ENCODE assay signal across 8 mouse cellular contexts in the genomic region with DNA sequence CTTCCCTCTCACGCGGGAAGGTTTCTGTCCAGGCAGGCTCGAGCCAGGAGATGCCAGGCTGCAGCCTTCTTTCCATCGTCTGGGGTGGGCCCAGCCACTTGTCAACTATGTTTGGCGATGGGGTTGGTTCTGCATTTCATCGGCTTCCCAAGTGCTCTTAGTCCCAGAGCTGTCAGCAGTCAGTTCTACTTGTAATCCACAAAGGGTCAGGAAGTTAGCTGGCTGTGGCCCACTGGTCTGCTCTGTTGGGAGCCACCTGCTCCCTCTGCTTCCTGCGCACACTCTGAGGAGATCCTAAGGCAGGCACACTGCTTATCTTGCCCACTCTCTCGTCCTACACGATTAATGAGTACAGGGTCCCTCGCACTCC. TPM values are rescaled to one million over a fixed set of nuclear protein-coding genes. Genes with fewer than 3 reads are reported as not detected.
A peak's percentile ranks its signal among the peaks of the same experiment; 100 is the strongest.
DNase-seq lines count a peak whose midpoint lies in the region; ATAC-seq and TF ChIP-seq lines count a peak whose summit lies in the region.

No protein-coding gene starts in this region.

- H3K27me3 ChIP-seq in lung, embryonic 16.5 days (ENCODE audit: control insufficient read depth, insufficient read depth, low read depth, low read length): no peaks in the 10 kb centered on the region
- H3K27me3 ChIP-seq in embryonic facial prominence, embryonic 12.5 days: no peaks in the 10 kb centered on the region
- H3K27me3 ChIP-seq in intestine, postnatal 0 days (replicated peaks; ENCODE audit: control insufficient read depth, insufficient read depth, low read length): no peaks in the 10 kb centered on the region
- H3K27me3 ChIP-seq in neural tube, embryonic 15.5 days (replicated peaks): no peaks in the 10 kb centered on the region

- H3K4me2 ChIP-seq in lung, embryonic 16.5 days (ENCODE audit: low read depth, low read length): peak overlapping the region; percentile 81
- peak overlapping the region; percentile 62 for H3K4me2 ChIP-seq in embryonic facial prominence, embryonic 12.5 days (replicated peaks)
- peak overlapping the region; percentile 72 for H3K4me2 ChIP-seq in intestine, postnatal 0 days (replicated peaks; ENCODE audit: low read depth)
- H3K4me2 ChIP-seq in neural tube, embryonic 15.5 days: peak overlapping the region; percentile 73

- H3K9me3 ChIP-seq in lung, embryonic 16.5 days (ENCODE audit: control insufficient read depth, low read length): no peaks in the 10 kb centered on the region
- no peaks in the 10 kb centered on the region for H3K9me3 ChIP-seq in embryonic facial prominence, embryonic 12.5 days
- no peaks in the 10 kb centered on the region for H3K9me3 ChIP-seq in intestine, postnatal 0 days (ENCODE audit: control insufficient read depth)
- H3K9me3 ChIP-seq in neural tube, embryonic 15.5 days (replicated peaks): no peaks in the 10 kb centered on the region

- TF ChIP-seq CTCF in intestine, postnatal 0 days (IDR thresholded peaks at IDR 0.05; ENCODE audit: low read depth): no peak

- peak; percentile 44; the same call in 1 of the 2 replicates for ATAC-seq in lung, embryonic 16.5 days (ENCODE audit: low read depth)
- peak; percentile 65 for ATAC-seq in embryonic facial prominence, embryonic 12.5 days (ENCODE audit: insufficient number of reproducible peaks, insufficient read depth, low FRiP score, low TSS enrichment)
- ATAC-seq in intestine, postnatal 0 days: peak; percentile 38; the same call in 1 of the 2 replicates
- ATAC-seq in neural tube, embryonic 15.5 days (ENCODE audit: low FRiP score): peak; percentile 67

- peak overlapping the region; percentile 76 for H3K4me3 ChIP-seq in lung, embryonic 16.5 days (ENCODE audit: low read length)
- H3K4me3 ChIP-seq in embryonic facial prominence, embryonic 12.5 days: peak overlapping the region; percentile 69
- H3K4me3 ChIP-seq in intestine, postnatal 0 days (ENCODE audit: low read depth, low read length): peak overlapping the region; percentile 59
- peak overlapping the region; percentile 74 for H3K4me3 ChIP-seq in neural tube, embryonic 15.5 days (replicated peaks)

- DNase-seq in lung, postnatal 4 days: no peak
- no peak for DNase-seq in cerebellum, adult 9-10 months
- DNase-seq in thymus, postnatal 25 days: no peak
- DNase-seq in kidney, adult 8-10 months: no peak

- H3K27ac ChIP-seq in lung, embryonic 16.5 days (ENCODE audit: low read length): peak overlapping the region; percentile 98
- peak overlapping the region; percentile 93 for H3K27ac ChIP-seq in embryonic facial prominence, embryonic 12.5 days
- H3K27ac ChIP-seq in intestine, postnatal 0 days (ENCODE audit: low read depth, low read length): peak overlapping the region; percentile 89
- peak overlapping the region; percentile 96 for H3K27ac ChIP-seq in neural tube, embryonic 15.5 days (replicated peaks)

- H3K36me3 ChIP-seq in lung, embryonic 16.5 days (ENCODE audit: control insufficient read depth, insufficient read depth, low read length): no peaks in the 10 kb centered on the region
- H3K36me3 ChIP-seq in embryonic facial prominence, embryonic 12.5 days: no peaks in the 10 kb centered on the region
- no peaks in the 10 kb centered on the region for H3K36me3 ChIP-seq in intestine, postnatal 0 days (ENCODE audit: control insufficient read depth, insufficient read depth)
- no peaks in the 10 kb centered on the region for H3K36me3 ChIP-seq in neural tube, embryonic 15.5 days

- WGBS in lung, embryonic 16.5 days: 2% methylated on average over 10 of the region's 10 CpGs
- WGBS in embryonic facial prominence, embryonic 12.5 days: 12% methylated on average over 10 of the region's 10 CpGs
- WGBS in intestine, postnatal 0 days: 5% methylated on average over 10 of the region's 10 CpGs
- WGBS in neural tube, embryonic 15.5 days: 9% methylated on average over 10 of the region's 10 CpGs

- H3K9ac ChIP-seq in lung, embryonic 16.5 days (ENCODE audit: low read length): peak overlapping the region; percentile 90
- H3K9ac ChIP-seq in embryonic facial prominence, embryonic 12.5 days: peak overlapping the region; percentile 85
- peak overlapping the region; percentile 75 for H3K9ac ChIP-seq in intestine, postnatal 0 days (ENCODE audit: low read depth, low read length)
- peak overlapping the region; percentile 81 for H3K9ac ChIP-seq in neural tube, embryonic 15.5 days (replicated peaks)

- peaks cover 7% of the 10 kb centered on the region for H3K4me1 ChIP-seq in lung, embryonic 16.5 days (replicated peaks; ENCODE audit: control insufficient read depth, insufficient read depth, low read length)
- H3K4me1 ChIP-seq in embryonic facial prominence, embryonic 12.5 days: peaks cover 9% of the 10 kb centered on the region
- H3K4me1 ChIP-seq in intestine, postnatal 0 days (replicated peaks; ENCODE audit: control insufficient read depth, insufficient read depth, low read length): 0 out of 2 replicates have a peak, but pooled peaks cover 6% of the 10 kb centered on the region
- H3K4me1 ChIP-seq in neural tube, embryonic 15.5 days: peaks cover 15% of the 10 kb centered on the region

RNA-seq across cellular contexts. Expression of a gene that starts 0.6 kb away (rescaled TPM):
- 11.3 and 12.9 TPM in 2 replicates for polyA plus RNA-seq in lung, embryonic 16.5 days (2015; fragmentation: Nextera tagmentation; extraction: Ambion mirVana)
- polyA plus RNA-seq in embryonic facial prominence, embryonic 12.5 days (2016; fragmentation: Nextera tagmentation; extraction: Ambion mirVana): 9.2 and 10.7 TPM in 2 replicates
- 13.9 TPM in 2 replicates for polyA plus RNA-seq in intestine, postnatal 0 days (2015; fragmentation: Nextera tagmentation; extraction: Ambion mirVana)
- polyA plus RNA-seq in neural tube, embryonic 15.5 days (2015; fragmentation: Nextera tagmentation; extraction: Ambion mirVana): 18.0 and 18.8 TPM in 2 replicates
